In genomic region chr15:98165525-98165924, GRCm38 (mm10) we compare ENCODE assay signal across 8 mouse cellular contexts. TPM values are rescaled to one million over a fixed set of nuclear protein-coding genes. Genes with fewer than 3 reads are reported as not detected.
DNase-seq lines count a peak whose midpoint lies in the region; ATAC-seq and TF ChIP-seq lines count a peak whose summit lies in the region.

Gene Asb8 (minus strand): TSS chr15:98165625.

- no peak for TF ChIP-seq CTCF in liver, postnatal 0 days (IDR thresholded peaks at IDR 0.05; ENCODE audit: low read depth)

- peaks cover 3% of the 10 kb centered on the region for H3K4me1 ChIP-seq in hindbrain, embryonic 16.5 days (ENCODE audit: control insufficient read depth, insufficient read depth, low read depth, low read length)
- no peaks in the 10 kb centered on the region for H3K4me1 ChIP-seq in liver, postnatal 0 days (ENCODE audit: insufficient read depth)

- peak within 1 kb of the TSS; percentile 72; the same call in 1 of the 2 replicates for H3K4me2 ChIP-seq in hindbrain, embryonic 16.5 days (ENCODE audit: low read length)
- no peak within 1 kb of the TSS for H3K4me2 ChIP-seq in liver, postnatal 0 days (ENCODE audit: low read depth, low read length)

- no peak within 1 kb of the TSS for H3K9ac ChIP-seq in hindbrain, embryonic 16.5 days (ENCODE audit: low read depth, low read length)
- no peak within 1 kb of the TSS for H3K9ac ChIP-seq in liver, postnatal 0 days (replicated peaks)

- ATAC-seq in hindbrain, embryonic 16.5 days: no peak
- no peak for ATAC-seq in liver, postnatal 0 days

- no peaks in the 10 kb centered on the region for H3K36me3 ChIP-seq in hindbrain, embryonic 16.5 days (ENCODE audit: control insufficient read depth, insufficient read depth, low read length)
- no peaks in the 10 kb centered on the region for H3K36me3 ChIP-seq in liver, postnatal 0 days (replicated peaks; ENCODE audit: insufficient read depth, low read length)

- H3K4me3 ChIP-seq in hindbrain, embryonic 16.5 days (ENCODE audit: low read length): no peak within 1 kb of the TSS
- no peak within 1 kb of the TSS for H3K4me3 ChIP-seq in liver, postnatal 0 days (ENCODE audit: low read depth, low read length)

- H3K9me3 ChIP-seq in hindbrain, embryonic 16.5 days (ENCODE audit: control insufficient read depth, low read length): no peaks in the 10 kb centered on the region
- no peaks in the 10 kb centered on the region for H3K9me3 ChIP-seq in liver, postnatal 0 days (ENCODE audit: low read length)

- no peaks in the 10 kb centered on the region for H3K27me3 ChIP-seq in hindbrain, embryonic 16.5 days (replicated peaks; ENCODE audit: control insufficient read depth, insufficient read depth, low read length)
- peaks cover 52% of the 10 kb centered on the region for H3K27me3 ChIP-seq in liver, postnatal 0 days (ENCODE audit: insufficient read depth, low read length)

- DNase-seq in heart, adult 11 months: peak; percentile 74
- DNase-seq in heart, adult 9 months (ENCODE audit: low spot score in 2 of 2): no peak
- DNase-seq in adrenal gland, adult 8-10 months: no peak
- no peak for DNase-seq in gastrocnemius, postnatal 10 days
- DNase-seq in liver, postnatal 0 days: no peak
- no peak for DNase-seq in right cerebral cortex, postnatal 10 days (ENCODE audit: low spot score in 2 of 2)
- DNase-seq in ovary, postnatal 36 days (ENCODE audit: low spot score): no peak

- H3K27ac ChIP-seq in hindbrain, embryonic 16.5 days (ENCODE audit: low read depth, low read length): no peak within 1 kb of the TSS
- no peak within 1 kb of the TSS for H3K27ac ChIP-seq in liver, postnatal 0 days (ENCODE audit: low read depth)

- WGBS in hindbrain, embryonic 16.5 days: 90% methylated on average over 5 of the region's 5 CpGs
- WGBS in liver, postnatal 0 days (ENCODE audit: insufficient replicate concordance): 67% methylated on average over 5 of the region's 5 CpGs

- TF ChIP-seq EP300 in liver, postnatal 0 days (IDR thresholded peaks at IDR 0.05; ENCODE audit: low read depth): no peak

RNA-seq across cellular contexts. Expression of gene Asb8, which starts in this region (rescaled TPM):
- 10 to 100 TPM; 39.6 to 49.2 (median 43.8) TPM for total RNA-seq in adrenal gland, adult 8-10 months (2022)
- total RNA-seq in gastrocnemius, postnatal 10 days (2021): 100 to 1,000 TPM; 137 to 157 TPM
- polyA plus RNA-seq in hindbrain, embryonic 16.5 days (2015; fragmentation: Nextera tagmentation; extraction: Ambion mirVana): 61.0 and 64.4 TPM in 2 replicates
- 23.6 and 24.1 TPM in 2 replicates for polyA plus RNA-seq in liver, postnatal 0 days (2015; fragmentation: Nextera tagmentation; extraction: Ambion mirVana)
